Mouse (Mus musculus) adrenal gland, postnatal 36 days (tissue): ENCODE results near the gene Prrg3. TPM values are rescaled to one million over a fixed set of nuclear protein-coding genes. Genes with fewer than 3 reads are reported as not detected.

Source experiments
- total RNA-seq, 2 experiments: library from RNA; stranded (reverse); gene quantifications; 2 replicates each; pipeline ENCODE4 v1.2.3; 2021

Prrg3 gene
- total RNA-seq, 2 experiments from 2014 or later = 16.2 to 19.4 TPM

Other genes starting within 250 kb of the Prrg3 start
- 10 to 100 TPM; 48.3 to 52.4 TPM for gene Vma21, start 146.7 kb upstream of the Prrg3 start, total RNA-seq
- gene Gm1141, start 41.6 kb upstream of the Prrg3 start, total RNA-seq = under 1 TPM; 0.63 to 0.69 TPM
- gene Fate1, start 10.4 kb downstream of the Prrg3 start, total RNA-seq = not detected
- gene Cnga2, start 29.2 kb downstream of the Prrg3 start, total RNA-seq = not detected